Mouse (Mus musculus) liver, embryonic 11.5 days (tissue): ENCODE measurements around the gene Calhm6. TPM values are rescaled to one million over a fixed set of nuclear protein-coding genes. Genes with fewer than 3 reads are reported as not detected.

Experiments
- ATAC-seq: fragments of 200-750 bp; cut with Nextera tagmentation; replicated peaks from 2 replicates; pipeline ENCODE4 v1.8.0; 2017; ENCODE audit warnings: moderate number of reproducible peaks, mild to moderate bottlenecking, moderate TSS enrichment, moderate library complexity; ENCODE audit not compliant: low FRiP score
- DNase-seq: peaks from one replicate; pipeline ENCODE4 v3.0.0-alpha.2; 2017; ENCODE audit warnings: low spot score
- H3K27ac ChIP-seq: fragments of 300-500 bp; sonication (generic); 2 replicates; pipeline ENCODE4 v1.5.1; 2014; ENCODE audit warnings: mild to moderate bottlenecking, low read depth, low read length, control low read depth
- H3K27me3 ChIP-seq: fragments of 300-500 bp; sonication (generic); replicated peaks from 2 replicates; pipeline ENCODE4 v1.6.1; 2014; ENCODE audit warnings: low read length, mixed read lengths; ENCODE audit not compliant: control insufficient read depth, insufficient read depth
- H3K36me3 ChIP-seq: fragments of 300-500 bp; sonication (generic); 2 replicates; pipeline ENCODE4 v1.6.1; 2014; ENCODE audit warnings: mild to moderate bottlenecking, low read length, moderate library complexity, mixed read lengths; ENCODE audit not compliant: control insufficient read depth, insufficient read depth
- H3K4me1 ChIP-seq: fragments of 300-500 bp; sonication (generic); replicated peaks from 2 replicates; pipeline ENCODE4 v1.6.1; 2014; ENCODE audit warnings: low read length, mixed read lengths; ENCODE audit not compliant: control insufficient read depth, insufficient read depth
- H3K4me2 ChIP-seq: fragments of 300-500 bp; sonication (generic); 2 replicates; pipeline ENCODE4 v1.6.1; 2014; ENCODE audit warnings: mild to moderate bottlenecking, control low read depth, moderate library complexity
- H3K4me3 ChIP-seq: fragments of 300-500 bp; sonication (generic); 2 replicates; pipeline ENCODE4 v1.5.1; 2014; ENCODE audit warnings: low read depth, low read length, control low read depth
- H3K9ac ChIP-seq: fragments of 300-500 bp; sonication (generic); 2 replicates; pipeline ENCODE4 v1.6.1; 2014; ENCODE audit warnings: low read depth, low read length, control low read depth
- H3K9me3 ChIP-seq: fragments of 300-500 bp; sonication (generic); 2 replicates; pipeline ENCODE4 v1.6.1; 2016; ENCODE audit warnings: low read length, inconsistent platforms, mixed read lengths; ENCODE audit not compliant: control insufficient read depth
- WGBS: fragments of 180-500 bp; shearing (Covaris S2); extraction: QIAGEN DNeasy Blood & Tissue Kit; methylation state at CpG from one replicate; pipeline ENCODE4 v1.1.7; 2014; 5-methylcytosine and 5-hydroxymethylcytosine counted together
- polyA plus RNA-seq: library from polyadenylated mRNA; unstranded; fragments of >200 nt; fragmentation: Nextera tagmentation; extraction: Ambion mirVana; gene quantifications from 2 replicates; pipeline ENCODE4 v1.2.1, GENCODE M21; 2014

Calhm6 gene
- polyA plus RNA-seq, 1 experiment from 2014 or later = 1.5 TPM

DNA sequence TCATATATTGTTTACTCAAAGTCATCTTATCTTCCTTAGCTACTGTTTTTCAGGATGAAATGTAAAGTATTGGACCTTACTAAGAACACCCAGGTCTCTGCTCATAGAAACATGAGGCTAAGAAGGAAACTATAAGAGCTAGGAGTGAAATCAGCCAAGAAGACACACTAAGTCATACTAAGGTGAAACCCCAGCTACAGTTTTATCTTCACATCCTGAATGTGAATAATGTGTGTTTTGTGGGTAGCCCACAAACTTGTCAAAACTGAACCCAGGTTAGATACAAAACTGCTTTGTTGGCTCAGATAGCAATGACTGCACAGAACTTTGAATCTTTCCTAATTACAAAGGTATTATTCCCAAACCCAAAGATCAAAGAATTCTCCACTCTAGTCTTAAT is 10.0 kb downstream of the Calhm6 start:
- H3K36me3 ChIP-seq = no peaks in the 10 kb centered on the region
- H3K4me1 ChIP-seq = no peaks in the 10 kb centered on the region
- H3K4me3 ChIP-seq = no peak overlapping the region
- H3K27me3 ChIP-seq = no peaks in the 10 kb centered on the region
- H3K27ac ChIP-seq = no peak overlapping the region
- no peak overlapping the region for H3K4me2 ChIP-seq
- no peak overlapping the region for H3K9ac ChIP-seq
- no peak for DNase-seq
- ATAC-seq = no peak
- no peaks in the 10 kb centered on the region for H3K9me3 ChIP-seq

DNA sequence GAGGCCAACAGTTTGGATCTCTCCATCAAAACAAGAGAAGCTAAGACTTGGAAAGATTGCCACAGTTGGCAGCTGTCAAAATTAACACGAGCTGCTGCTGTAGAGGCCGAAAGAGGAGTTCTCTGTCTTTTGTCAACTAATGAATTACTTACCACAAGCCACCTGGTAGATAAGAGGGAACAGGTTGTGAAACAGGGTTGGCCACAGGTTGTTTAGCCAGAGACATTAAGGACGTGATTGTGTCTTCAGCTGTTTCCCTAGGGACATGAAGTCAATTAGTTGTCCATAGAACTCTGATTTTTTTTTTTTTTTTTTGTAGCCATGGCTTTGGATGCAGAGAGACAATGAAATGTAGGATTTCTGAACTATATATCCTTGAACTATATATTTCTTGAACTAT is 10.7 kb downstream of the Calhm6 start:
- Histone ChIP-seq H3K27me3 (no peaks in the 10 kb centered on the region), H3K36me3 (no peaks in the 10 kb centered on the region), H3K9ac (no peak overlapping the region), H3K9me3 (no peaks in the 10 kb centered on the region), H3K4me3 (no peak overlapping the region), H3K27ac (no peak overlapping the region), H3K4me2 (no peak overlapping the region), H3K4me1 (no peaks in the 10 kb centered on the region)
- WGBS = 53% methylated on average over 3 of the region's 3 CpGs
- no peak for DNase-seq
- ATAC-seq = no peak

DNA sequence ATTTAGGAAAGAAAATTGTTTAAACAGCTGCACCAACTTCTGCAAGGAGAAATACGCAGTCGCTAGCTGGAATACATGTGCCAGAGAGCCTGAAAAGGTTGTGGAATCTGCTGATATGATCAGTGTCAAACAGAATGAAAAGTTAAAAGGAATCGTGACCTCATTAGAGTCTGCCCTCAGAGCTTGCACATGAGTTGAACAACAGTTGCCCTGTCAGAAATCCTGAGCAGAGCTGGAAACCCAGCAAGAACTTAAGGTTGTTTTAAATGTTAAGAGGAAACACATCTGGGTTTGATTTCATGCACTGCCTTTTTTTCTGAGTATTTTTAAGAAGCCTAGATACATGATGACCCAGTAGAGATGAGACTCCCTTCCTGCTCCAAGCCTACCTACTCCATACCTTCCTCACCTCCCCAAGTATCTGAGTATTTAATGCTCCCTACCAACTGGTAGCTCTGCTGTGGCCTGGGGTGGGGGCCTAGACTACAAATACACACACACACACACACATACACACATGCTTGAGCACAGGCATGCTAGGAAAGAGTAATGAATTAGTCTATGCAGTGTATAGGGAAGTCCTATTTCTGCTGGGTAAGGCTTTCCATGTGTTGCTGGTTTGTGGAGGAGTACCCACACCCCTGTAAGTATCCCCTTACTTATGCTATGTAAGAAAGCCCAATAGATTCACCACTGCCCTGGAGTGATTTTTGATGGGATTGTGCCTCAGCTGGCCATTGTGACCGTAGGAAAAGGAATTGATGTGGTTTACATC is 15.6 kb downstream of the Calhm6 start:
- H3K36me3 ChIP-seq = no peaks in the 10 kb centered on the region
- H3K27me3 ChIP-seq = no peaks in the 10 kb centered on the region
- H3K27ac ChIP-seq = no peak overlapping the region
- no peak overlapping the region for H3K9ac ChIP-seq
- no peak overlapping the region for H3K4me2 ChIP-seq
- H3K4me3 ChIP-seq = no peak overlapping the region
- DNase-seq = no peak
- no peak for ATAC-seq
- no peaks in the 10 kb centered on the region for H3K9me3 ChIP-seq
- H3K4me1 ChIP-seq = no peaks in the 10 kb centered on the region
- 73% methylated on average over 4 of the region's 4 CpGs for WGBS

DNA sequence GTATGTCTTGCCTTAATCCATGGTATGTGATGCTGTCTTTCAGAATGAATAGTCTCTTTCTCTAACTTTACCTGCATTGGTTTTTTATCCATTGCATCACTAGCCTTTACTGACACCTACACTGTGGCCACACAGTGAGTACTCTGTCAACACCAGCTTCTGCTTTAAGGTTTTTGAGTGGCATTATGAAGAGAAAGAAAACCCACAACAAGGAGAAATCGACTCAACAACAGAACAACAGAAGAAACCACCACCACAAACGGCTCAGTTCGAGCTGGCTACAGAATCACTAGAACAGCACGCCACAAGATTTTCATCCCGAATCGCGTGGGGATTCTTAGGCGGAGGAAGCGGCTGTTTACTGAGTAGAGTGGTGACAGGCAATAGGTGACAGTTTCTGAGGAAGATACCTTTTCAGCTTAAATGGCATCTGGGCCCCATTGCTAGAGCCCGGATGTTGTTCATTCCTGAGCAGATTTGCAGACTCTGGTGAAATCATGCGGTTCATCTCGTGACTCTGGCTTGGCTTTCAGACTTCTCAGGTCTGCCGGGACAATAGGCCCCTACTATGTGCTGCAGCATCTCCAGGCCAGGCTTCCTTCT is 16.8 kb downstream of the Calhm6 start:
- H3K36me3 ChIP-seq = no peaks in the 10 kb centered on the region
- no peak overlapping the region for H3K27ac ChIP-seq
- no peak overlapping the region for H3K4me3 ChIP-seq
- no peaks in the 10 kb centered on the region for H3K9me3 ChIP-seq
- DNase-seq (no peak), ATAC-seq (no peak)
- no peak overlapping the region for H3K4me2 ChIP-seq
- H3K9ac ChIP-seq = no peak overlapping the region
- 65% methylated on average over 13 of the region's 13 CpGs for whole genome bisulfite sequencing
- H3K4me1 ChIP-seq = no peaks in the 10 kb centered on the region
- no peaks in the 10 kb centered on the region for H3K27me3 ChIP-seq

DNA sequence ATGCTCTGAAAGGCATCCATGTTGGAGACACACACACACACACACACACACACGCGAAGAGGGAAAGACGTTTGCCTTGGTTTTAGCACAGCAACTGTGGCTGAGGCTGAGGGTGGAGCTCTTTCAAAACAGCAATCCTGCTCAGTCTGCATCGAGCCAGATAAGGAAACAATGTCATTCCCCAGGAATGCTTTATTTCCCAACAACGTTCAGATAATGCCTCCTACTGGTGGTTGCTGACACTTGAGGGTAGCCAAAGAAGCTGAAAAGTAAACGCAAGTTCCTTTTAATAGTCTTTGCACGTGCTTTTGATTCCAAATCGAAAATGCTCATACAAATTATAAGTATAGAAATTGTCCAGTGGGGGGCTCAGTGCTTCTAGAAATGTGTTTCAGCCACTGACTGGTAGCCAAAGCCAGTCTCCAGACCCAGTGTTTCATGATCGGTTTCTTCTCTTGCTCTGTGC is 31.3 kb downstream of the Calhm6 start, which contains the start of gene Calhm5:
Gene Calhm5 (minus strand): TSS at position 102 of the 466 bp plus-strand sequence.
- Histone ChIP-seq H3K9ac (no peak within 1 kb of the TSS), H3K9me3 (no peaks in the 10 kb centered on the region), H3K36me3 (no peaks in the 10 kb centered on the region), H3K27me3 (no peaks in the 10 kb centered on the region), H3K4me2 (peak within 1 kb of the TSS; percentile 48), H3K27ac (no peak within 1 kb of the TSS), H3K4me3 (0 out of 2 replicates have a peak within 1 kb of the TSS, but pooled peaks have one; percentile 6), H3K4me1 (no peaks in the 10 kb centered on the region)
- 15% methylated on average over 9 of the region's 9 CpGs for WGBS
- ATAC-seq = peak; percentile 51
- DNase-seq = no peak

DNA sequence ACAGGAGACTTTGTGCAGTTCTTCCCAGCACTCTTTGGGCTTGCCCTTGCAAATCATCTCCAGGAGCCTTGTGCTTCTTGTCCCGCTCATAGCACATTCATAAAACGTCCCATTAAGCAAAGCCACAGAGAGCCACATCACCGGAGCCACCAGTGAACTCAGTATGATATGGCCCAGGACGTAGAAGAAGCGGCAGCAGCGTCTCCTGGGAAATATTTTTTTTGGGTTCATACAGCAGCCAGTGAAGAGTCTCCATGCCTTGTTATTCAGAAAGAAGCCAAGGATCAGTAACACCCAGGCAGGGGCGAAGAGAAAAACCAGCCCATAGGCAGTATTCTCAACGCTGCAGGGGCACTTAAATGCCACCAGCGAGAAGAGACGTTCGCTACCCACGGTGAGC is 31.8 kb downstream of the Calhm6 start:
- Histone ChIP-seq H3K36me3 (no peaks in the 10 kb centered on the region), H3K9me3 (no peaks in the 10 kb centered on the region), H3K4me1 (no peaks in the 10 kb centered on the region), H3K4me2 (peak overlapping the region; percentile 48), H3K9ac (no peak overlapping the region), H3K27me3 (no peaks in the 10 kb centered on the region), H3K4me3 (0 out of 2 replicates have a peak overlapping the region, but pooled peaks have one; percentile 6), H3K27ac (no peak overlapping the region)
- ATAC-seq (no peak), DNase-seq (no peak)
- WGBS = 61% methylated on average over 12 of the region's 12 CpGs

DNA sequence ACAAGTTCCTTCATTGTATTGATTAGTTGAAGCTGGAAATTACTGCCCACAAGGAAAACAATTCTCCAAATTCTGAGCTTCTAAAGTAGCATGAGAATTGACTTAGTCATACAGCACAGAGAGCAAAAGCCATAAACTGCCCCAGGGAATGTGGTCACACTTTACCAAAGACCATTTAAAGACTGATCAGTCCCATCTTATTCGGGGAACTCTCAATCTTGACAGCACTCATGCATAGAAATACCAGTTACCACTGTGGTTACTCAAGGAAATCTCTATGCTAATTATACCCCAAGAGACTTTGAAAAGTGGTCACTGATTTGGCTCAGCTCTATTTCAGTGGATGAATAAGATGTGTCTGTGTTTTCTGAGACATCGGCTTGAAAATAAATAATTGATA is 32.6 kb downstream of the Calhm6 start:
- no peaks in the 10 kb centered on the region for H3K9me3 ChIP-seq

DNA sequence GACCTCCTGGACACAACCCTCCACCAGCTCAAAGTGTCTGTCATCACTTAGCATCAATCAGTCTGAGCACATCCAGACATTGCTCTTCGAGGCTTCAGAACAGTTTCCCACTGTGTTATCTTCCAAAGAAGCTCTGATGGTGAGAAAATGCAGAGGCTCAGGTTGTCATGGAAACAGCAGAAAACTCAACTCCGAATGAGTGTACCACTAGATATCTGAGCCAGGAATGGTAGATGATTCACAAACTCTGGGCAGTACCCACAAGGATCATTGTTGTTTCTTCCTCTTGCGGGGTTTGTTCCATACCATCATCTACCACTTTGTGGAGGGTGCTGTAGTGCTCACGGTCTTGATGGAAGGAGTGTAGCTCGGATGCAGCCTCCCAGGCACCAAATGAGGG is 35.9 kb downstream of the Calhm6 start:
- Histone ChIP-seq H3K27me3 (no peaks in the 10 kb centered on the region), H3K9ac (no peak overlapping the region), H3K9me3 (no peaks in the 10 kb centered on the region), H3K27ac (no peak overlapping the region), H3K36me3 (no peaks in the 10 kb centered on the region), H3K4me3 (no peak overlapping the region), H3K4me2 (no peak overlapping the region), H3K4me1 (no peaks in the 10 kb centered on the region)
- WGBS = 53% methylated on average over 5 of the region's 5 CpGs
- no peak for ATAC-seq
- no peak for DNase-seq

More for the DNA sequence above, 32.6 kb downstream of the Calhm6 start:
- H3K4me3 ChIP-seq = no peak overlapping the region
- H3K4me2 ChIP-seq = no peak overlapping the region
- no peaks in the 10 kb centered on the region for H3K27me3 ChIP-seq
- H3K9ac ChIP-seq = no peak overlapping the region
- no peaks in the 10 kb centered on the region for H3K4me1 ChIP-seq
- WGBS = 76% methylated on average over 2 of the region's 2 CpGs
- no peaks in the 10 kb centered on the region for H3K36me3 ChIP-seq
- DNase-seq = no peak
- no peak overlapping the region for H3K27ac ChIP-seq
- no peak for ATAC-seq

DNA sequence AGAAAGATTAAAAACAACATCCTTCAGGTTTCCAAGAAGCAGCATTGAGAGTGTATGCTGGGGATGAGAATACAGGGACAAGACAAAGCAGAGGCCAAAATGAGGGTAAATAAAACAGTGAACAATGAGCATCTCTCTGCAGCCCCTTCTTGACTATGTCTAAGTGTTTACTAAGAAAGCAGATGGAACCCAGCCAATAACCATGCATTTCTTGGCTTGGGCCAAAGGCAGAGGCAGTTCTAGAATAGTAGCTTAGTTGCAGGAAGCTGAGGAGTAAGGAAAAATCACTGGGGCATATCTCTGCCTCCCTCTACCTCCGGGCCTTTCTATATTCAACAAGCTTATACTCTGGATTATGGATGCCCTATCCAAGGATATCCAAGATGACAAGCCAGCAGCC is 37.3 kb downstream of the Calhm6 start:
- H3K27me3 ChIP-seq = no peaks in the 10 kb centered on the region
- H3K9ac ChIP-seq = no peak overlapping the region
- no peak overlapping the region for H3K27ac ChIP-seq
- no peaks in the 10 kb centered on the region for H3K4me1 ChIP-seq
- H3K9me3 ChIP-seq = no peaks in the 10 kb centered on the region
- no peak for DNase-seq
- H3K4me3 ChIP-seq = no peak overlapping the region
- no peak overlapping the region for H3K4me2 ChIP-seq
- WGBS = 92% methylated on average over 1 of the region's 1 CpGs
- no peak for ATAC-seq
- no peaks in the 10 kb centered on the region for H3K36me3 ChIP-seq
